Comparison of ENCODE assay signal across 8 mouse cellular contexts in genomic region chr2:152396110-152397003, GRCm38 (mm10). TPM values are rescaled to one million over a fixed set of nuclear protein-coding genes. Genes with fewer than 3 reads are reported as not detected.
A peak's percentile ranks its signal among the peaks of the same experiment; 100 is the strongest.
DNase-seq lines count a peak whose midpoint lies in the region; ATAC-seq and TF ChIP-seq lines count a peak whose summit lies in the region.

No protein-coding gene starts in this region.

- H3K4me1 ChIP-seq in heart, embryonic 13.5 days: peaks cover 45% of the 10 kb centered on the region
- peaks cover 40% of the 10 kb centered on the region for H3K4me1 ChIP-seq in liver, embryonic 11.5 days (replicated peaks; ENCODE audit: control insufficient read depth, insufficient read depth, low read length)

- peak; percentile 43; the same call in 1 of the 2 replicates for TF ChIP-seq CTCF in brain, embryonic 14.5 days (IDR thresholded peaks at IDR 0.05; ENCODE audit: borderline replicate concordance, extremely low read depth, insufficient read depth, insufficient read length)

- peak; percentile 56 for ATAC-seq in heart, embryonic 13.5 days (ENCODE audit: extremely low read depth, insufficient number of reproducible peaks, low FRiP score, low TSS enrichment)
- ATAC-seq in liver, embryonic 11.5 days (replicated peaks; ENCODE audit: low FRiP score): peak; percentile 72

- H3K27ac ChIP-seq in heart, embryonic 13.5 days (replicated peaks): peak overlapping the region; percentile 99
- peak overlapping the region; percentile 100 for H3K27ac ChIP-seq in liver, embryonic 11.5 days (ENCODE audit: low read depth, low read length)

- DNase-seq in CD4-positive helper T cell, adult 2 months (ENCODE audit: low read depth, low spot score): peak; percentile 75
- peak; percentile 99 for DNase-seq in brain, embryonic 14.5 days (ENCODE audit: low read depth)
- peak; percentile 76 for DNase-seq in fibroblast of lung, adult 2 months (ENCODE audit: low read depth)
- peak; percentile 95 for DNase-seq in kidney, postnatal 10 days
- DNase-seq in liver, embryonic 11.5 days (ENCODE audit: low spot score): peak; percentile 97
- peak; percentile 67 for DNase-seq in naive thymus-derived CD4-positive, alpha-beta T cell, adult 2 months (ENCODE audit: low read depth)
- DNase-seq in splenic B cell, adult 2 months (ENCODE audit: low read depth, low spot score): peak; percentile 85

- peak overlapping the region; percentile 90 for H3K4me2 ChIP-seq in heart, embryonic 13.5 days
- H3K4me2 ChIP-seq in liver, embryonic 11.5 days: peak overlapping the region; percentile 99

- H3K36me3 ChIP-seq in heart, embryonic 13.5 days: peaks cover 19% of the 10 kb centered on the region
- H3K36me3 ChIP-seq in liver, embryonic 11.5 days (ENCODE audit: control insufficient read depth, insufficient read depth, low read length): no peaks in the 10 kb centered on the region
- H3K36me3 ChIP-seq in splenic B cell, adult 2 months (ENCODE audit: control insufficient read depth, insufficient read depth, low read length, poor library complexity, severe bottlenecking): no peaks in the 10 kb centered on the region

- H3K9me3 ChIP-seq in heart, embryonic 13.5 days: no peaks in the 10 kb centered on the region
- no peaks in the 10 kb centered on the region for H3K9me3 ChIP-seq in liver, embryonic 11.5 days (ENCODE audit: control insufficient read depth, low read length)

- under 1% methylated on average over 44 of the region's 46 CpGs for WGBS in heart, embryonic 13.5 days
- under 1% methylated on average over 45 of the region's 46 CpGs for WGBS in liver, embryonic 11.5 days

- peak overlapping the region; percentile 89 for H3K4me3 ChIP-seq in heart, embryonic 13.5 days
- peak overlapping the region; percentile 74 for H3K4me3 ChIP-seq in liver, embryonic 11.5 days (ENCODE audit: low read depth, low read length)

- peak overlapping the region; percentile 97 for H3K9ac ChIP-seq in heart, embryonic 13.5 days
- peak overlapping the region; percentile 76 for H3K9ac ChIP-seq in liver, embryonic 11.5 days (ENCODE audit: low read depth, low read length)

- H3K27me3 ChIP-seq in heart, embryonic 13.5 days (replicated peaks): no peaks in the 10 kb centered on the region
- no peaks in the 10 kb centered on the region for H3K27me3 ChIP-seq in liver, embryonic 11.5 days (replicated peaks; ENCODE audit: control insufficient read depth, insufficient read depth, low read length)
- H3K27me3 ChIP-seq in splenic B cell, adult 2 months (ENCODE audit: control insufficient read depth, insufficient read depth, low read length, poor library complexity, severe bottlenecking): no peaks in the 10 kb centered on the region

- TF ChIP-seq POLR2A in brain, embryonic 14.5 days (IDR thresholded peaks at IDR 0.05; ENCODE audit: borderline replicate concordance, extremely low read depth, insufficient read depth, insufficient read length, poor library complexity, severe bottlenecking): no peak

RNA-seq across cellular contexts. Expression of gene Sox12, which starts 1.5 kb away (rescaled TPM):
- polyA plus RNA-seq in brain, embryonic 14.5 days (2012; rRNA removed): 87.0 and 105 TPM in 2 replicates
- polyA plus RNA-seq in heart, embryonic 13.5 days (2015; fragmentation: Nextera tagmentation; extraction: Ambion mirVana): 8.0 and 8.2 TPM in 2 replicates
- polyA plus RNA-seq in liver, embryonic 11.5 days (2014; fragmentation: Nextera tagmentation; extraction: Ambion mirVana): 8.5 and 9.8 TPM in 2 replicates

RNA-seq across cellular contexts. Expression of gene Zcchc3, which starts 18.5 kb away (rescaled TPM):
- polyA plus RNA-seq in brain, embryonic 14.5 days (2012; rRNA removed): 18.1 and 19.9 TPM in 2 replicates
- polyA plus RNA-seq in heart, embryonic 13.5 days (2015; fragmentation: Nextera tagmentation; extraction: Ambion mirVana): 35.1 and 35.9 TPM in 2 replicates
- polyA plus RNA-seq in liver, embryonic 11.5 days (2014; fragmentation: Nextera tagmentation; extraction: Ambion mirVana): 41.6 and 44.6 TPM in 2 replicates

RNA-seq across cellular contexts. Expression of gene 6820408C15Rik, which starts 19.0 kb away (rescaled TPM):
- 1.4 and 2.6 TPM in 2 replicates for polyA plus RNA-seq in brain, embryonic 14.5 days (2012; rRNA removed)
- polyA plus RNA-seq in heart, embryonic 13.5 days (2015; fragmentation: Nextera tagmentation; extraction: Ambion mirVana): 1.8 and 2.2 TPM in 2 replicates
- polyA plus RNA-seq in liver, embryonic 11.5 days (2014; fragmentation: Nextera tagmentation; extraction: Ambion mirVana): 0.31 and 1.1 TPM in 2 replicates

RNA-seq across cellular contexts. Expression of gene Nrsn2, which starts 19.9 kb away (rescaled TPM):
- polyA plus RNA-seq in brain, embryonic 14.5 days (2012; rRNA removed): 25.8 and 33.1 TPM in 2 replicates
- polyA plus RNA-seq in heart, embryonic 13.5 days (2015; fragmentation: Nextera tagmentation; extraction: Ambion mirVana): 2.5 and 3.7 TPM in 2 replicates
- 0.45 and 0.49 TPM in 2 replicates for polyA plus RNA-seq in liver, embryonic 11.5 days (2014; fragmentation: Nextera tagmentation; extraction: Ambion mirVana)

RNA-seq across cellular contexts. Expression of gene Trib3, which starts 52.5 kb away (rescaled TPM):
- 0.62 and 0.70 TPM in 2 replicates for polyA plus RNA-seq in brain, embryonic 14.5 days (2012; rRNA removed)
- 4.5 and 6.5 TPM in 2 replicates for polyA plus RNA-seq in heart, embryonic 13.5 days (2015; fragmentation: Nextera tagmentation; extraction: Ambion mirVana)
- polyA plus RNA-seq in liver, embryonic 11.5 days (2014; fragmentation: Nextera tagmentation; extraction: Ambion mirVana): 13.9 and 18.1 TPM in 2 replicates

Comparison
In these comparisons a context has a peak if more than half of its experiments do, and no peak if none do; other contexts are left out.
1. Peak in every context shown above with its lines: DNase-seq, ATAC-seq, H3K4me3 ChIP-seq and H3K27ac ChIP-seq.